In the genomic region with DNA sequence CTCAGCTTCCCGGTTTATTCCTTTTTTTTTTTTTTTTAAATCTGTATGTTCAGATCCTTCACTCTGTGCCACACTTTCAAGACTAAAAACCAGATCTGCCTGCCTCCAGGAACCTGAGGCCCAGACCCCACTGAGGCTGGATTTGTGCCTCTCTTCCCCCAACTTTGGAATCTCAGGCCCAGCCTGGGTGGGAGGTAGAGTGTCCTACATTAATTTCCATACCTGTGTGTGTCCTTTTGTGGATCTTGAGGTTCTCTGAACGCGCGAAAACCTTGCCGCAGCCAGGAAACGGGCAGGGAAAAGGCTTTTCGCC, we compare ENCODE assay signal across 13 mouse cellular contexts. TPM values are rescaled to one million over a fixed set of nuclear protein-coding genes. Genes with fewer than 3 reads are reported as not detected.
DNase-seq lines count a peak whose midpoint lies in the region; ATAC-seq and TF ChIP-seq lines count a peak whose summit lies in the region.
"Had no signal": no experiment of that assay in that cellular context is flagged by ENCODE, and none has a peak within 500 bp of the region (broad histone marks: within the 10 kb centered on the region; RNA-seq: fewer than 3 reads in every experiment).

No protein-coding gene starts in this region.

- ATAC-seq in megakaryocyte, adult 5-6 weeks (ENCODE audit: poor library complexity, severe bottlenecking): no peak
- no peak for ATAC-seq in forebrain, embryonic 16.5 days
- no peak for ATAC-seq in midbrain, embryonic 11.5 days (ENCODE audit: low FRiP score)

- peaks cover 94% of the 10 kb centered on the region for H3K27me3 ChIP-seq in megakaryocyte, embryonic 14.5 days (replicated peaks)
- peaks cover 19% of the 10 kb centered on the region for H3K27me3 ChIP-seq in forebrain, embryonic 16.5 days (replicated peaks; ENCODE audit: control insufficient read depth, insufficient read depth, low read length)
- H3K27me3 ChIP-seq in midbrain, embryonic 11.5 days (ENCODE audit: control insufficient read depth, insufficient read depth, low read length): peaks cover 56% of the 10 kb centered on the region
- peaks cover 30% of the 10 kb centered on the region for H3K27me3 ChIP-seq in kidney, adult 2 months (replicated peaks; ENCODE audit: control insufficient read depth, insufficient read depth, low read length)

- peak overlapping the region; percentile 52 for H3K4me2 ChIP-seq in forebrain, embryonic 16.5 days (ENCODE audit: low read length)
- H3K4me2 ChIP-seq in midbrain, embryonic 11.5 days: peak overlapping the region; percentile 49

- H3K4me1 ChIP-seq in megakaryocyte, embryonic 14.5 days: peaks cover 38% of the 10 kb centered on the region
- H3K4me1 ChIP-seq in forebrain, embryonic 16.5 days (replicated peaks; ENCODE audit: control insufficient read depth, insufficient read depth, low read length): peaks cover 28% of the 10 kb centered on the region
- H3K4me1 ChIP-seq in midbrain, embryonic 11.5 days (ENCODE audit: control insufficient read depth, insufficient read depth, low read length): no peaks in the 10 kb centered on the region
- H3K4me1 ChIP-seq in kidney, adult 2 months (ENCODE audit: control insufficient read depth, insufficient read depth, low read length): no peaks in the 10 kb centered on the region

- H3K9ac ChIP-seq in forebrain, embryonic 16.5 days (replicated peaks; ENCODE audit: low read depth, low read length): peak overlapping the region; percentile 70
- H3K9ac ChIP-seq in midbrain, embryonic 11.5 days (ENCODE audit: low read length): peak overlapping the region; percentile 94
- H3K9ac ChIP-seq: liver, embryonic 13.5 days had no signal

- no peak for TF ChIP-seq CTCF in kidney, adult 2 months (conservative IDR thresholded peaks at IDR 0.05; ENCODE audit: insufficient read depth, insufficient read length, low read depth, low read length)

- peak overlapping the region; percentile 84 for H3K27ac ChIP-seq in forebrain, embryonic 16.5 days (ENCODE audit: low read length)
- peak overlapping the region; percentile 91 for H3K27ac ChIP-seq in midbrain, embryonic 11.5 days (ENCODE audit: low read depth, low read length)
- H3K27ac ChIP-seq in kidney, adult 2 months (ENCODE audit: insufficient read depth, low read depth, low read length): no peak overlapping the region
- H3K27ac ChIP-seq: liver, embryonic 13.5 days had no signal

- H3K36me3 ChIP-seq in megakaryocyte, embryonic 14.5 days (replicated peaks; ENCODE audit: low read length): no peaks in the 10 kb centered on the region
- no peaks in the 10 kb centered on the region for H3K36me3 ChIP-seq in forebrain, embryonic 16.5 days (ENCODE audit: control insufficient read depth, insufficient read depth)
- H3K36me3 ChIP-seq in midbrain, embryonic 11.5 days (ENCODE audit: control insufficient read depth, insufficient read depth, low read length): peaks cover 2% of the 10 kb centered on the region; the same call in 1 of the 2 replicates
- H3K36me3 ChIP-seq in kidney, adult 2 months (ENCODE audit: control insufficient read depth, insufficient read depth, low read length): no peaks in the 10 kb centered on the region
- H3K36me3 ChIP-seq: liver, embryonic 13.5 days had no signal

- peak overlapping the region; percentile 90 for H3K4me3 ChIP-seq in megakaryocyte, embryonic 14.5 days (replicated peaks)
- peak overlapping the region; percentile 53 for H3K4me3 ChIP-seq in forebrain, embryonic 16.5 days (replicated peaks; ENCODE audit: low read length)
- H3K4me3 ChIP-seq in midbrain, embryonic 11.5 days (ENCODE audit: low read depth, low read length): peak overlapping the region; percentile 71
- H3K4me3 ChIP-seq in kidney, adult 2 months (ENCODE audit: insufficient read depth, low read depth, low read length): no peak overlapping the region

- H3K9me3 ChIP-seq in megakaryocyte, embryonic 14.5 days: peaks cover 28% of the 10 kb centered on the region
- no peaks in the 10 kb centered on the region for H3K9me3 ChIP-seq in forebrain, embryonic 16.5 days (ENCODE audit: control insufficient read depth, low read length)
- no peaks in the 10 kb centered on the region for H3K9me3 ChIP-seq in midbrain, embryonic 11.5 days (ENCODE audit: control insufficient read depth, low read length)
- H3K9me3 ChIP-seq: liver, embryonic 13.5 days had no signal

- WGBS in forebrain, embryonic 16.5 days: 1% methylated on average over 7 of the region's 7 CpGs
- under 1% methylated on average over 7 of the region's 7 CpGs for WGBS in midbrain, embryonic 11.5 days
- 5% methylated on average over 7 of the region's 7 CpGs for WGBS in kidney, adult 2 months

- DNase-seq in midbrain, embryonic 11.5 days (ENCODE audit: low spot score, missing footprints): peak; percentile 96
- DNase-seq in frontal cortex, postnatal 25 days (ENCODE audit: low spot score in 2 of 2): no peak
- no peak for DNase-seq in ovary, postnatal 10 days (ENCODE audit: low spot score)
- DNase-seq in kidney, adult 2 months: no peak
- DNase-seq: adrenal gland, adult 2 months; liver, embryonic 13.5 days; thymus, postnatal 25 days had no signal

- TF ChIP-seq POLR2A in kidney, adult 2 months (IDR thresholded peaks at IDR 0.05; ENCODE audit: low read depth, low read length): no peak

RNA-seq across cellular contexts. Expression of a gene that starts 1.6 kb away (rescaled TPM):
- 2.3 TPM in 1 of 2 replicates, not detected in the other for polyA plus RNA-seq in megakaryocyte, embryonic 14.5 days (2012; ENCODE audit: insufficient read depth, low replicate concordance)
- not detected in 2 replicates for total RNA-seq in megakaryocyte, adult 5-6 weeks (2015)
- total RNA-seq in megakaryocyte, adult 5-6 weeks (2017): not detected in 2 replicates
- 28.3 and 47.6 TPM in 2 replicates for polyA plus RNA-seq in forebrain, embryonic 16.5 days (2015; fragmentation: Nextera tagmentation; extraction: Ambion mirVana)
- polyA plus RNA-seq in midbrain, embryonic 11.5 days (2014; fragmentation: Nextera tagmentation; extraction: Ambion mirVana): 41.7 and 42.5 TPM in 2 replicates
- polyA plus RNA-seq in kidney, adult 2 months (2012; rRNA removed): not detected in 2 replicates
- total RNA-seq: adrenal gland, adult 2 months had no signal
- polyA plus RNA-seq: adrenal gland, adult 2 months; heart, embryonic 14.5 days; large intestine, adult 2 months; liver, embryonic 13.5 days; small intestine, adult 2 months had no signal

RNA-seq across cellular contexts. Expression of a gene that starts 1.8 kb away (rescaled TPM):
- not detected in 2 replicates for polyA plus RNA-seq in megakaryocyte, embryonic 14.5 days (2012; ENCODE audit: insufficient read depth, low replicate concordance)
- not detected in 2 replicates for total RNA-seq in megakaryocyte, adult 5-6 weeks (2015)
- not detected in 2 replicates for total RNA-seq in megakaryocyte, adult 5-6 weeks (2017)
- polyA plus RNA-seq in forebrain, embryonic 16.5 days (2015; fragmentation: Nextera tagmentation; extraction: Ambion mirVana): 4.5 and 8.0 TPM in 2 replicates
- 13.7 and 14.8 TPM in 2 replicates for polyA plus RNA-seq in midbrain, embryonic 11.5 days (2014; fragmentation: Nextera tagmentation; extraction: Ambion mirVana)
- polyA plus RNA-seq in kidney, adult 2 months (2012; rRNA removed): not detected in 2 replicates
- total RNA-seq: adrenal gland, adult 2 months had no signal
- polyA plus RNA-seq: heart, embryonic 14.5 days; large intestine, adult 2 months; small intestine, adult 2 months had no signal
